Mouse (Mus musculus) layer of hippocampus, postnatal 14 days (tissue): ENCODE measurements at regions not wholly inside any gene's neighbourhood (a gene's known extent, or its start where the extent isn't known, plus 50 kb on each side); places are given as distances from the start of the nearest gene placed in this dataset.

Experiments
- DNase-seq, 2 experiments: peaks; one replicate each; pipeline ENCODE4 v3.0.0; 2021 to 2022; ENCODE audit warnings: low spot score in 2 of 2, mixed read lengths in 1 of 2

- no peak for DNase-seq
These were observed 534.5 kb downstream of the 1700129C05Rik start for GRCm38 (mm10) chr14:58608216-58608615.

GRCm38 (mm10) chr14:58607734-58608133 is 535.0 kb downstream of the 1700129C05Rik start:
- no peak for DNase-seq

- no peak for DNase-seq
These were observed 535.2 kb downstream of the Fgf9 start for GRCm38 (mm10) chr14:58605529-58605928.

GRCm38 (mm10) chr14:58598867-58599266 is 528.5 kb downstream of the Fgf9 start:
- no peak for DNase-seq

GRCm38 (mm10) chr14:58597810-58598209 is 527.5 kb downstream of the Fgf9 start:
- DNase-seq = no peak

- no peak for DNase-seq
These were observed 526.6 kb downstream of the Fgf9 start for GRCm38 (mm10) chr14:58596936-58597335.

GRCm38 (mm10) chr14:58581806-58582205 is 511.5 kb downstream of the Fgf9 start:
- no peak for DNase-seq

- no peak for DNase-seq
These were observed 499.7 kb downstream of the Fgf9 start for GRCm38 (mm10) chr14:58570021-58570420.

- no peak for DNase-seq
These were observed 497.1 kb downstream of the Fgf9 start for GRCm38 (mm10) chr14:58567472-58567871.

GRCm38 (mm10) chr14:58563082-58563481 is 492.7 kb downstream of the Fgf9 start:
- DNase-seq = no peak

GRCm38 (mm10) chr14:58550785-58551184 is 480.4 kb downstream of the Fgf9 start:
- no peak for DNase-seq

GRCm38 (mm10) chr14:58545778-58546177 is 475.4 kb downstream of the Fgf9 start:
- DNase-seq = no peak

GRCm38 (mm10) chr14:58543140-58543767 is 472.9 kb downstream of the Fgf9 start:
- DNase-seq = no peak

GRCm38 (mm10) chr14:58538135-58538534 is 467.8 kb downstream of the Fgf9 start:
- DNase-seq = no peak

- no peak for DNase-seq
These were observed 450.7 kb downstream of the Fgf9 start for GRCm38 (mm10) chr14:58520976-58521549.

- DNase-seq = no peak
These were observed 450.0 kb downstream of the Fgf9 start for GRCm38 (mm10) chr14:58520384-58520783.

- no peak for DNase-seq
These were observed 448.7 kb downstream of the Fgf9 start for GRCm38 (mm10) chr14:58519086-58519485.

GRCm38 (mm10) chr14:58516543-58516942 is 446.2 kb downstream of the Fgf9 start:
- DNase-seq = no peak

- DNase-seq = no peak
These were observed 441.8 kb downstream of the Fgf9 start for GRCm38 (mm10) chr14:58512177-58512576.

- DNase-seq = no peak
These were observed 441.2 kb downstream of the Fgf9 start for GRCm38 (mm10) chr14:58511571-58511985.

- no peak for DNase-seq
These were observed 440.4 kb downstream of the Fgf9 start for GRCm38 (mm10) chr14:58510790-58511189.

GRCm38 (mm10) chr14:58509106-58509505 is 438.8 kb downstream of the Fgf9 start:
- DNase-seq = no peak

GRCm38 (mm10) chr14:58506490-58506889 is 436.1 kb downstream of the Fgf9 start:
- DNase-seq = no peak
